Mouse (Mus musculus): ENCODE measurements around the gene Tap1. TPM values are rescaled to one million over a fixed set of nuclear protein-coding genes. Genes with fewer than 3 reads are reported as not detected.

Tap1 gene
- total and polyA plus RNA-seq, 3 experiments = 102 to 184 (median 157) TPM

GRCm38 (mm10) chr17:34164202-34164895 is 23.0 kb upstream of the Tap1 start:
- no peak overlapping the region for H3K27ac ChIP-seq (ENCODE audit: insufficient read depth, low read depth)
- TF ChIP-seq IRF4 (IDR thresholded peaks at IDR 0.05; ENCODE audit: low read depth, low read length) = no peak
- no peak for TF ChIP-seq TBP (conservative IDR thresholded peaks at IDR 0.05; ENCODE audit: low read depth, low read length)
- TF ChIP-seq RCOR1 (conservative IDR thresholded peaks at IDR 0.05; ENCODE audit: low read depth, low read length) = no peak
- no peak for TF ChIP-seq UBTF (IDR thresholded peaks at IDR 0.05; ENCODE audit: low read depth, low read length)
- no peak for TF ChIP-seq GABPA (IDR thresholded peaks at IDR 0.05; ENCODE audit: insufficient replicate concordance, low read depth, low read length)
- no peak for TF ChIP-seq MEF2A (IDR thresholded peaks at IDR 0.05; ENCODE audit: borderline replicate concordance, low read depth, low read length)
- TF ChIP-seq ZMIZ1 (IDR thresholded peaks at IDR 0.05; ENCODE audit: low read depth, low read length) = no peak
- no peak for TF ChIP-seq CHD2 (IDR thresholded peaks at IDR 0.05; ENCODE audit: low read length)
- no peak for TF ChIP-seq TCF12 (IDR thresholded peaks at IDR 0.05; ENCODE audit: low read depth, low read length)
- no peak for TF ChIP-seq USF2 (conservative IDR thresholded peaks at IDR 0.05; ENCODE audit: low read depth, low read length)
- TF ChIP-seq ZC3H11A (IDR thresholded peaks at IDR 0.05; ENCODE audit: low read depth, low read length) = peak; percentile 35
- no peak for TF ChIP-seq E2F4 (IDR thresholded peaks at IDR 0.05; ENCODE audit: insufficient replicate concordance, low read depth, low read length)
- no peak for TF ChIP-seq SIN3A (IDR thresholded peaks at IDR 0.05; ENCODE audit: low read length)
- TF ChIP-seq PAX5 (IDR thresholded peaks at IDR 0.05; ENCODE audit: low read length) = no peak
- TF ChIP-seq MYC (IDR thresholded peaks at IDR 0.05; ENCODE audit: low read depth, low read length) = no peak
- peak; percentile 24; the same call in 1 of the 2 replicates for TF ChIP-seq POLR2A (IDR thresholded peaks at IDR 0.05; ENCODE audit: low read depth, low read length)
- no peak for TF ChIP-seq POLR2AphosphoS2 (IDR thresholded peaks at IDR 0.05; ENCODE audit: low read depth, low read length)
- no peak for TF ChIP-seq NRF1 (IDR thresholded peaks at IDR 0.05; ENCODE audit: low read depth, low read length)
- TF ChIP-seq JUN (IDR thresholded peaks at IDR 0.05; ENCODE audit: insufficient read depth, low read depth, low read length) = no peak
- no peak for TF ChIP-seq NELFE (IDR thresholded peaks at IDR 0.05; ENCODE audit: low read depth, low read length)
- TF ChIP-seq USF1 (IDR thresholded peaks at IDR 0.05; ENCODE audit: low read depth, low read length) = no peak
- TF ChIP-seq MAFK (IDR thresholded peaks at IDR 0.05; ENCODE audit: insufficient replicate concordance, low read length) = no peak
- TF ChIP-seq CTCF (conservative IDR thresholded peaks at IDR 0.05 in 1 of 2, IDR thresholded peaks at IDR 0.05 in 1 of 2; ENCODE audit: low read depth in 2 of 2, low read length in 2 of 2) = peak in 1 of 2 experiments; percentile 77; a peak in 3 of 4 replicates
- TF ChIP-seq ETS1 (conservative IDR thresholded peaks at IDR 0.05; ENCODE audit: low read depth, low read length) = no peak
- peak; percentile 71 for TF ChIP-seq RAD21 (IDR thresholded peaks at IDR 0.05; ENCODE audit: low read depth, low read length)
- peak; percentile 79 for TF ChIP-seq SMC3 (IDR thresholded peaks at IDR 0.05; ENCODE audit: low read depth, low read length)
- no peak for TF ChIP-seq ZNF384 (IDR thresholded peaks at IDR 0.05; ENCODE audit: low read depth, low read length)
- no peak overlapping the region for H3K4me3 ChIP-seq (replicated peaks in 1 of 3; ENCODE audit: low read depth in 2 of 3, low read length in 2 of 3, poor library complexity in 1 of 3)
- no peak overlapping the region for H3K4me2 ChIP-seq (ENCODE audit: insufficient read depth, low read depth, poor library complexity, severe bottlenecking)
- peaks cover 6% of the 10 kb centered on the region for H3K9me3 ChIP-seq (replicated peaks; ENCODE audit: low read length)
- H3K9ac ChIP-seq (ENCODE audit: insufficient read depth, low read depth) = no peak overlapping the region
- dilution Hi-C loops (cut with MboI; ENCODE audit: extremely low pct_ligation_motif_present, extremely low pct_unique_long_range_greater_than_20kb, low sequenced_read_pairs) = no loop called here
- H3K36me3 ChIP-seq (replicated peaks in 1 of 2; ENCODE audit: control insufficient read depth in 1 of 2, insufficient read depth in 1 of 2, low read length in 1 of 2) = peaks cover 3 to 31% of the 10 kb centered on the region in 2 experiments
- DNase-seq (ENCODE audit: extremely low read depth) = no peak
- in situ Hi-C loops (cut with MboI; ENCODE audit: low pct_ligation_motif_present, low pct_unique_long_range_greater_than_20kb, low sequenced_read_pairs) = loop anchor here (5.0 kb wide), 2 partner anchors 37 to 72 kb away; partner anchors contain the start of gene H2-Oa
- H3K4me1 ChIP-seq (ENCODE audit: control insufficient read depth in 1 of 2, insufficient read depth in 2 of 2) = peaks cover 0 to 4% of the 10 kb centered on the region in 2 experiments; a peak in 2 of 4 replicates
- H3K27me3 ChIP-seq (replicated peaks) = no peaks in the 10 kb centered on the region
- no peaks in the 10 kb centered on the region; the same call in 1 of the 2 replicates for H3K79me2 ChIP-seq (replicated peaks; ENCODE audit: control insufficient read depth, extremely low read depth, insufficient read depth, poor library complexity, severe bottlenecking)

Measured in CH12.LX (cell line).